Mouse (Mus musculus): Measurements from ENCODE around the gene Foxp1.

The Foxp1 gene

GRCm38 (mm10) chr6:99350156-99350555, 172.4 kb downstream of the Foxp1 start:
- DNase-seq = no peak

DNA sequence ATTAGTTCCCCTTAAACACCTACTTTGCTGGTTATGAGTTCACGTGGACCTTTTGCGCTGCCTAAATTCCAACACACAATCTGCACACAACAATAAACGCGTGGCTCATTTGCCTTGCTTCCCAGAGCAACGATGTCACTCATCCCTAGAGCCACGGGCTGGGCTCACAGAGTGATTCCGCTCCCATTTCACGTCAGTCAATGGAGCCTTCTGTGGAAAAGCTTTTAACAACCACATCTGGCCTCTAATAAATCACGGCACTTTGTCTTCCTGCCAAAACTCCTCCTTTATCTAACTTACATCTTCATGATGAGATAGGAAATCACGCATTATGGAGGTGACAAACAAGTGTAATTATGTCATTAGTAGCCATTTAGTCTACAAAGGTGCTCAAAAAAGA, 174.7 kb downstream of the Foxp1 start:
- no peak for DNase-seq

DNA sequence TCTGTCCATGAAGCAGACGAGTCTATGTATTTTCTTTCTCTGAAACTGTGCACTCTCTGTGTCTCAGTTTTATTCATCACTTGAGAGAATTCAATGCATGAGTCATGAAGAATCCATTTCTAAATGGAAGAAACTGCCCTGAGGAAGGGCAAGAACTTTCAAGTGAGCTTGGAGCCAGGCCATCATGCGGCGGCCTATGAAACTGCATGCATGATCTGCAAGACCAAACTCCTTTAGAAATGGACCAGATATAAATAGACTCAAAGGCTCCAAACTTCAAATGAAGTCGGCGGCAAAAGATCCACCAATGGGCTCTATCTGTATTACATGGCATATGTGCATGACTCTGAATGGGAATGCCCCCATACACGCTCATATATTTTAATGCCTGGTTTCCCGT, 177.6 kb downstream of the Foxp1 start:
- no peak for DNase-seq

- no peak for DNase-seq
These were observed 178.2 kb downstream of the Foxp1 start for GRCm38 (mm10) chr6:99344357-99344756.

GRCm38 (mm10) chr6:99343815-99344214, 178.7 kb downstream of the Foxp1 start:
- DNase-seq = no peak

GRCm38 (mm10) chr6:99342416-99342815, 180.1 kb downstream of the Foxp1 start:
- DNase-seq = no peak

DNA sequence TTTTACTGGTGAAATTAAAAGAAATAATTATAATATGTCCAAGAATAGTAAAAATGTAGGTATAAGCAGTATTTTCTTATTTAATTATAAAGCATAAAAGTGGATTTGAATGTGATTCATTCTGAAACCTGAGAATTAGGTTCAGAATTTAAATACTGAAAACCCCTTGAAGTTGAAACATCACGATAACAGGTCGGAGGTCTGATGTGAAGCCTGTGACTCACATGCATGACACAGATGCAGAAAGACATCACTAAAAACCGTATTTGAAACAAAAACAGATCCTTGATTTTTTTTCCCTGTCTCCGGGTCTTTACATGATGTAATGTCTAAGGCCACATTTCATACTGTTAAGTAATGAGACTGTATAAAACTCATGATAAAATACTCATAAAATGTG, 181.6 kb downstream of the Foxp1 start:
- DNase-seq = no peak

- DNase-seq = no peak
These were observed 182.4 kb downstream of the Foxp1 start for GRCm38 (mm10) chr6:99339986-99340721.

DNA sequence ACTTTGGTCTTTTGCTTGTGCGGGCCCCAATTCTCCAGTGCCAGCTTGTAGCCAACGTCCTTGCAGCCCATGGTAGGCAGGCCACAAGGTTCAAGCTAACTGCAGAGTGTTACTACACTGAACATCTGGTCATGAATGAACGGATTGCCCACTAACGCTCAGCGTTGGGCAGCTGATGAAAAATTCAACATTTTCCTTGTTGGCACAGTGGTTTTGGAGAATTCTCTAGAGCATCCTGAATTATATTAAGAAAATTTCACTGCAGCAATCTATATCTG, 183.2 kb downstream of the Foxp1 start:
- no peak for DNase-seq

DNA sequence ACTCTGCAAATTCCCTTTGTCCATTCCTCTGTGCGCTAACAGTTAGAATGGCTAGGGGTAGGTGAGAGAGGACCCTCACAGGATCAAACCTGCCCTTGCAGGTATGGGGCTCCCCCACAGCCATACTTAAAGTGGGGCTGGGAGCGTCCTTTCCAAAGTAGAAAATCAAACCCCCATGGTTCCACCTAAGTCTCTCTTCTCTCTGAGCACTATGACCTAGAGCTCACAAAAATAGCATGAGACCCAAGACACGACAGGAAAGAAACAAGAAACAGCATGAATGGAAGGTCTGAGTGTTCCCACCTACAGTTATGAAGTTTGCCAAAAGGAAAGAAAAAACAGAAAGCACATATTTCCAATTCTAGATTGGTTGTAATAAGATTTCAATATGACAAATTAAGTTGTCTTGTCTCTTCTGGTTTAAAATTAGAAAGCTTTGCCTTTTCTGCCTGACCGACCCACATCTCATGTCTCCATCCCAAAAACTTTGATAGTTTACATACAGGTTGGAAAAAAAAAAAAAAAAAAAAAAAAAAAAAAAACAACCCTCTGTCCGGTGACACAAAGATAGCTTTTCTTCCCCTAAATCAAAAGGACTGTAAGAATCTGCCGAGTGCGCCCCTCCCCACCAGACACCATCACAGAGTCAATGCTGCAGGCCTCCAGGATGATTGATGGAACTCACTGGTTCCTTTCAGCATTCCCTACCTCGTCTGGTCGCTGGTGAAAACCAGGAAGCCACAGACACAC, 183.8 kb downstream of the Foxp1 start:
- no peak for DNase-seq

- DNase-seq = no peak
These were observed 184.3 kb downstream of the Foxp1 start for GRCm38 (mm10) chr6:99338174-99338573.

DNA sequence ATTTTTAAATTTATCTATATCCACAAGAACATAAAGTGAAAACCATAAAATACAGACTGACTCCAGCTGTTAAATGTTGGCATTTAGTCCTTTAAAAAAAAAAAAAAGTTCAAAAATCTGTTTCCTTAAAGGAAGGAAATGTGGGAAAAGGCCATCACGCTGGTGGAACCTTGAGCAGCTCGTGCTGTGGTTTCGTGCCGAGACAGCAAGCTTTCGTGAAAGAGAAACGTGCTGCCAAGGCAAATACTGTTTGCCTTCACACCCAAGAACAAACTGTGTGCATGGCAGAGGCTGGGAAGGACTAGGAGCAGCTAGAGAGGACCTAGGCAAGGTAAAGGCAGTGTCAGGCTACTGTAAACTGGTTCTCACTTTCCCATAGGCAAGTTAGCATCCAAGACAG, 184.9 kb downstream of the Foxp1 start:
- DNase-seq = no peak

- no peak for DNase-seq
These were observed 186.3 kb downstream of the Foxp1 start for GRCm38 (mm10) chr6:99336191-99336590.

DNA sequence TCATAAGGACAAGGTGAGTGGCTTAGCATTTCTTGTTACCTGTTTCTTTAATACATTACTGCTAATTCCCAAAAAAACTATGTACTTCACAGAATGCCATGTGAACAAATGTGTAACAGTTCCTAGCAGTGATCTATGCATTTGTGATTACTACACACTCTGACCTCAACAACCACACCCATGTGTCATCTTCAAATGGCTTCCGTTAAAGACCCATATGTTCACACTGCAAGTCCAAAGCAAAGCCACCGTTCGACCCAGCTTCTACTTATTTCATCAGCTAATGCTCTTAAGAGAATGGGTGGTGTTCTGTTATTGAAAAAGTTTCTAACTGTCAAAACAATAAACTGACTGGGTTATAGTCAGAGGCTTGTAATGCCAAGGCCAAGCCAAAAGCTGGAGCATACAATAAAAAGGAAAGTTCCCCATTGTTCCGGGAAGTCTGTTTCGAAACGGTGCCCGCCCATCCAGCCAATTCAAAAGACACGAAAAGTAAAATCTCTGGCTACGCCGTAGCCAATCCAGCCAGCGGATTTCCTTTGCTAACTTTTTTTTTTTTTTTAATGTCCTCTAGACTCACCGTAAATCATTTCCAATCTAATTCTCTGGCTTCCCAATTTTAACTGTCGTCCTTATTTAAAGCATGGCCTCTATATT, 187.2 kb downstream of the Foxp1 start:
- no peak for DNase-seq

DNA sequence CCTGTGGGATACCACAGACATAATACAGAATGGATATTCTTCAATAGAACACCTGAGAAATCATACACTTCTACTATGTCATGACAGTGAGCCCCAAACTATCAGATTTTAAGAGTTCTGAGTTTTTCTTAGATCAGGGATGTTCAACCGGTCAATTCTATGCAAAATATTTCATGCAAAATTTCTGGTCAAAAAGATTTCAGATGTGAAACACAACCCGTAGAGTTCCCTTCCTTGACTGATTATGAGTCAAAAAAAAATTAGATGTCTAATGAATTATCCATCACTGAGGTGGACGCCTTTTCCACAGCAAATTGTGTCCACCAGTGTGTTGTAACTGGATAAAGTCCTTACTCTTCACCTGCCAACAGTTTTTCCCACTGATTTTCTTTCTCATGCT, 188.3 kb downstream of the Foxp1 start:
- DNase-seq = no peak

DNA sequence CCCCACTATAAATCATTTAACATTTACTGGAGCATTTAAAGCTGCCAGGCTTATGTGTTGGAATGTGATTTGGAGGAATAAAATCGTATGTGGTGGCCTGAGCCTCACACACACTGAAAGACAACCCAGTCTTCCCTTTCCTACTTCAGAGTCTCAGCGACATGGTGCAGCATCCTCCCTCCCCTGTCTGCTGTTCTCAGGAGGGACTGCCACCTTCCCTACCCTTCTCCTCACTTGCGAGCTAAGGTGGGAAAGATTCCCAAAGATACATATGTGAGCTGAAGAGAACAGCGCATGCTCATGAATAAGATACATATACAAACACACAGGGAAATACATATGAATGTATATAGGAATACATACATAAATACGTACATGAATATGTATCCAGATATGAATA, 189.4 kb downstream of the Foxp1 start:
- no peak for DNase-seq

GRCm38 (mm10) chr6:99330169-99330568, 192.4 kb downstream of the Foxp1 start:
- no peak for DNase-seq

DNA sequence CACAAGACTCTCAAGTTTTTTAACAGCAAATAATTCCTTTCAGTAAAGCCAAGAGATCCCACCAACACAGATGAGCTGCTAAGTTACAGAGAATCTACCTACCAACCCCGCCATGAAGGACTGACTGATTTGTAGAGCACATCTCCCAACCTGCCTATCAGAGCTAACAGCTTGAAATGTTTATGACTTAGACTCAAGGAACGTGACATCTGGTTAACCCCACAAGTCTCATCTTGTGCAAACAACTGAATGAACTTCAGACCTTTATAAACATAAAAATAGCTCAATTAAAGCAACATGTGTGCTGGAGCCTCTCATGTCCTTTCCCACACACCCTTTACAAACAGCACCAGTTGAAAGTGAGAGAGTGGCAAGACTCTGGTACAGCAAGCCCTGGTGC, 193.9 kb downstream of the Foxp1 start:
- DNase-seq = no peak

DNA sequence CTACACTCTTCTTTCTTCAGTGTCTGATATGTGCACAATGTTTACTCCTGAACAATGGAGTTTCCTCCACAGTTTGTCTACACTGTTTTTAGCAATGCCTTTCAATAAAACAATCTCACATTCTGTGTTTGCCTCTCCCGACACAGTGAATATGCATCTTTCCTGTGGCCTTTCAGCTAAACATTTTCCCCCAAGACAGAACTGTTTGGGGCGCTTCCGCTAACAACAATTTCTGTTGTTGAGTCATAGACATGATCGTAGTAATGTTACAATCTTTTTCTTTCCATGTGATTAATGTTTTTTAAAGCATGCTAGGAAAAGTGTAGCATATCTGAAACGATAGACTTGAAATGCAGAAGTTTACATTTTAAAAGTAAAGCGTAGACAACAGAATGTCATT, 194.4 kb downstream of the Foxp1 start:
- no peak for DNase-seq

GRCm38 (mm10) chr6:99327721-99328120, 194.8 kb downstream of the Foxp1 start:
- DNase-seq = no peak

- DNase-seq = no peak
These were observed 196.6 kb downstream of the Foxp1 start for GRCm38 (mm10) chr6:99325881-99326280.

GRCm38 (mm10) chr6:99325461-99325860, 197.1 kb downstream of the Foxp1 start:
- DNase-seq = no peak

DNA sequence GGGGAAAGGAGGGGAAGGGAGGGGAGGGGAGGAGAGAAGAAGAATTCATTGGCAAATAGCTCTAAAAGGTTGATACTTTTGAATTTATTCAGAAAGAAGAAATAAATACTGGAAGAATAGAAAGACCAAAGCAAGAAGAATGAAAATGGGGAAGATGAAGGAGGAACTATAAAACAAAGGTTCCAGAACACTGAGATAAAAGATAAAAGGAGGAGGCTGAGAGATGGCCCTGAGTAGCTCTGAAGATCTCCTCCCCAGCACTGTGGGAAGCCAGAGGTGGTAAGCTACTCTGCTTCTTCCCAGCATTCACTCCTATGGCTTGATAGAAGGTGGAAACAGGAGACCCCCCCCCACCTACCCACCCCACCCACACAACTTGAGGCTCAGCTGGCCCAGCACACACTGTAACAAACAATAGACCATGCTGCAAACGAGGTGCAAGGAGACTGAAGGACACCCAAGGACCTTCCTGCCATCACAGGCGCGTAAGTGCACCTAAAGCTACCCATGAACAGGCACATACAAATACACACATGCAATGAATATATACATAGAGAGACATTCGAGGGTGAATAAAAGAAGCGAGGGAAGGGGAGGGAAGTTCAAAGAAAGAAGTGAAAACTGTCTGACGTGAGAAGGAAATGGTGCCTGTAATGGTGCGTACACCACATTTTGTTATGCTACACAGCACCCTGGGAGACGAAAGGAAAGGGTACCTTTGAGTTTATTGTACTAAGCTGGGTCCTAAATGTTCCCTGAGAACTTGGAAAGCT, 200.2 kb downstream of the Foxp1 start:
- no peak for DNase-seq

GRCm38 (mm10) chr6:99320444-99320843, 202.1 kb downstream of the Foxp1 start:
- DNase-seq = no peak

All from cerebellum, adult 8-10 months (tissue).